Comparison of ENCODE assay signal across 11 mouse cellular contexts in genomic region chr6:114715289-114716030, GRCm38 (mm10).
DNase-seq lines count a peak whose midpoint lies in the region; ATAC-seq and TF ChIP-seq lines count a peak whose summit lies in the region.
"Had no signal": no experiment of that assay in that cellular context is flagged by ENCODE, and none has a peak within 500 bp of the region (broad histone marks: within the 10 kb centered on the region; RNA-seq: fewer than 3 reads in every experiment).

No protein-coding gene starts in this region.

- H3K4me3 ChIP-seq in heart, embryonic 14.5 days (ENCODE audit: control insufficient read depth in 1 of 2, insufficient read depth in 1 of 2, low read depth in 1 of 2, low read length in 2 of 2): no peak overlapping the region
- H3K4me3 ChIP-seq in heart, adult 2 months: no peak overlapping the region
- H3K4me3 ChIP-seq in embryonic facial prominence, embryonic 10.5 days: no peak overlapping the region
- no peak overlapping the region for H3K4me3 ChIP-seq in hindbrain, embryonic 15.5 days
- no peak overlapping the region for H3K4me3 ChIP-seq in midbrain, postnatal 0 days (ENCODE audit: low read depth, low read length)

- TF ChIP-seq EP300 in heart, adult 2 months (IDR thresholded peaks at IDR 0.05; ENCODE audit: insufficient read depth, low read depth, low read length): no peak

- 0 out of 4 replicates have a peak overlapping the region, but pooled peaks of 1 of the 2 experiments have one; percentile 30 for H3K27ac ChIP-seq in heart, embryonic 14.5 days (replicated peaks in 1 of 2; ENCODE audit: control insufficient read depth in 1 of 2, insufficient read depth in 1 of 2, low read depth in 2 of 2, low read length in 2 of 2)
- H3K27ac ChIP-seq in heart, adult 2 months: no peak overlapping the region; the same call in 1 of the 2 replicates
- H3K27ac ChIP-seq in embryonic facial prominence, embryonic 10.5 days (replicated peaks): peak overlapping the region; percentile 77
- peak overlapping the region; percentile 71 for H3K27ac ChIP-seq in hindbrain, embryonic 15.5 days (replicated peaks)
- H3K27ac ChIP-seq in midbrain, postnatal 0 days (ENCODE audit: low read depth, low read length): no peak overlapping the region

- H3K79me2 ChIP-seq in heart, adult 2 months (replicated peaks; ENCODE audit: control insufficient read depth, insufficient read depth, low read length): no peaks in the 10 kb centered on the region

- H3K27me3 ChIP-seq in heart, embryonic 14.5 days (ENCODE audit: control insufficient read depth, insufficient read depth, low read length): no peaks in the 10 kb centered on the region
- H3K27me3 ChIP-seq in heart, adult 2 months (ENCODE audit: control insufficient read depth, insufficient read depth, low read length): no peaks in the 10 kb centered on the region
- no peaks in the 10 kb centered on the region for H3K27me3 ChIP-seq in embryonic facial prominence, embryonic 10.5 days (replicated peaks; ENCODE audit: low read depth, poor library complexity, severe bottlenecking)
- H3K27me3 ChIP-seq in hindbrain, embryonic 15.5 days: no peaks in the 10 kb centered on the region
- H3K27me3 ChIP-seq in midbrain, postnatal 0 days (ENCODE audit: insufficient read depth, low read length): no peaks in the 10 kb centered on the region
- H3K27me3 ChIP-seq: CH12.LX had no signal

- ATAC-seq in heart, embryonic 14.5 days (ENCODE audit: insufficient number of reproducible peaks, insufficient read depth, low FRiP score, low read depth): no peak
- peak; percentile 37; the same call in 1 of the 2 replicates for ATAC-seq in hindbrain, embryonic 15.5 days (ENCODE audit: low FRiP score, low read depth)
- peak; percentile 15; the same call in 1 of the 2 replicates for ATAC-seq in midbrain, postnatal 0 days (ENCODE audit: low FRiP score)
- no peak for ATAC-seq in erythroblast, adult 5-6 weeks (replicated peaks; ENCODE audit: low FRiP score, poor library complexity, severe bottlenecking)

- 0 out of 2 replicates have a peak overlapping the region, but pooled peaks have one; percentile 5 for H3K9ac ChIP-seq in heart, embryonic 14.5 days (ENCODE audit: low read length)
- no peak overlapping the region for H3K9ac ChIP-seq in heart, adult 2 months (ENCODE audit: low read depth, low read length)
- no peak overlapping the region for H3K9ac ChIP-seq in hindbrain, embryonic 15.5 days
- no peak overlapping the region for H3K9ac ChIP-seq in midbrain, postnatal 0 days (replicated peaks; ENCODE audit: low read length, poor library complexity, severe bottlenecking)

- H3K36me3 ChIP-seq in heart, embryonic 14.5 days (ENCODE audit: control insufficient read depth, insufficient read depth, low read length): no peaks in the 10 kb centered on the region
- no peaks in the 10 kb centered on the region for H3K36me3 ChIP-seq in heart, adult 2 months (ENCODE audit: control insufficient read depth, insufficient read depth, low read length)
- H3K36me3 ChIP-seq in embryonic facial prominence, embryonic 10.5 days (replicated peaks): no peaks in the 10 kb centered on the region
- no peaks in the 10 kb centered on the region for H3K36me3 ChIP-seq in hindbrain, embryonic 15.5 days
- H3K36me3 ChIP-seq in midbrain, postnatal 0 days (ENCODE audit: insufficient read depth, low read length): no peaks in the 10 kb centered on the region

- TF ChIP-seq POLR2A in heart, adult 2 months (IDR thresholded peaks at IDR 0.05; ENCODE audit: insufficient read depth, low read depth, low read length): no peak

- intact Hi-C loops in heart, adult 2 months (cut with DNase I): no loop called here

- no peak for TF ChIP-seq CTCF in heart, adult 2 months (IDR thresholded peaks at IDR 0.05)
- TF ChIP-seq CTCF in midbrain, postnatal 0 days (IDR thresholded peaks at IDR 0.05): no peak

- DNase-seq in heart, adult 2 months: no peak
- DNase-seq in embryonic facial prominence, embryonic 10.5 days (ENCODE audit: low spot score): peak; percentile 29
- no peak for DNase-seq in midbrain, postnatal 0 days (ENCODE audit: low spot score)
- no peak for DNase-seq in cerebellum, postnatal 4 days (ENCODE audit: low spot score in 2 of 2)
- DNase-seq in right cerebral cortex, postnatal 10 days (ENCODE audit: low spot score in 2 of 2): no peak
- DNase-seq: adrenal gland, postnatal 14 days; right cerebral cortex, postnatal 25 days had no signal

- peaks cover 34 to 43% of the 10 kb centered on the region in 2 experiments for H3K4me1 ChIP-seq in heart, embryonic 14.5 days (ENCODE audit: control insufficient read depth in 2 of 2, insufficient read depth in 2 of 2, low read length in 2 of 2)
- peaks cover 13% of the 10 kb centered on the region for H3K4me1 ChIP-seq in heart, adult 2 months (ENCODE audit: control insufficient read depth, insufficient read depth, low read length)
- peaks cover 34% of the 10 kb centered on the region for H3K4me1 ChIP-seq in embryonic facial prominence, embryonic 10.5 days
- H3K4me1 ChIP-seq in hindbrain, embryonic 15.5 days (replicated peaks): peaks cover 46% of the 10 kb centered on the region
- peaks cover 5% of the 10 kb centered on the region; the same call in 1 of the 2 replicates for H3K4me1 ChIP-seq in midbrain, postnatal 0 days (ENCODE audit: insufficient read depth, low read length)

- H3K9me3 ChIP-seq in heart, embryonic 14.5 days (ENCODE audit: control insufficient read depth, low read length): no peaks in the 10 kb centered on the region
- no peaks in the 10 kb centered on the region for H3K9me3 ChIP-seq in embryonic facial prominence, embryonic 10.5 days
- no peaks in the 10 kb centered on the region for H3K9me3 ChIP-seq in hindbrain, embryonic 15.5 days
- H3K9me3 ChIP-seq in midbrain, postnatal 0 days (ENCODE audit: low read length): no peaks in the 10 kb centered on the region

- H3K4me2 ChIP-seq in heart, embryonic 14.5 days (ENCODE audit: low read length): no peak overlapping the region
- no peak overlapping the region for H3K4me2 ChIP-seq in hindbrain, embryonic 15.5 days
- H3K4me2 ChIP-seq in midbrain, postnatal 0 days (ENCODE audit: low read depth, low read length, poor library complexity, severe bottlenecking): no peak overlapping the region

- 65% methylated on average over 7 of the region's 7 CpGs for WGBS in heart, embryonic 14.5 days
- 57% methylated on average over 7 of the region's 7 CpGs for WGBS in heart, adult 2 months
- 68% methylated on average over 7 of the region's 7 CpGs for WGBS in embryonic facial prominence, embryonic 10.5 days
- 55% methylated on average over 7 of the region's 7 CpGs for WGBS in hindbrain, embryonic 15.5 days
- 55% methylated on average over 7 of the region's 7 CpGs for WGBS in midbrain, postnatal 0 days

Comparison
In these comparisons a context has a peak if more than half of its experiments do, and no peak if none do; other contexts are left out.
1. ATAC-seq: peak in hindbrain, embryonic 15.5 days (single experiment) and midbrain, postnatal 0 days (single experiment); none in heart, embryonic 14.5 days (single experiment) and erythroblast, adult 5-6 weeks (single experiment).
2. H3K27ac ChIP-seq: peak in embryonic facial prominence, embryonic 10.5 days (single experiment) and hindbrain, embryonic 15.5 days (single experiment); none in heart, adult 2 months (single experiment) and midbrain, postnatal 0 days (single experiment).